Mouse (Mus musculus): ENCODE results near the gene Olfr509. TPM values are rescaled to one million over a fixed set of nuclear protein-coding genes. Genes with fewer than 3 reads are reported as not detected.
"Not testable (repeated sequence)": the region's sequence is repeated elsewhere in the genome, so short reads cannot be mapped to it uniquely, and the experiment has no call there.

The Olfr509 gene
- polyA plus RNA-seq (2012; ENCODE audit: insufficient read depth, low replicate concordance), result not detected in 2 replicates

- H3K9me3 ChIP-seq, result no peaks in the 10 kb centered on the region
- H3K4me1 ChIP-seq, result no peaks in the 10 kb centered on the region
- H3K27me3 ChIP-seq (replicated peaks), result no peaks in the 10 kb centered on the region
- no peak within 1 kb of the TSS for H3K4me3 ChIP-seq (replicated peaks)
- H3K36me3 ChIP-seq (replicated peaks; ENCODE audit: low read length), result no peaks in the 10 kb centered on the region
- TF ChIP-seq GATA1 (IDR thresholded peaks at IDR 0.05; ENCODE audit: borderline replicate concordance, low read length) (no peak), FLI1 (IDR thresholded peaks at IDR 0.05; ENCODE audit: low read length) (no peak)
Measured at GRCm38 (mm10) chr7:108651806-108652205, at the start of gene Olfr509. TSS of gene Olfr509 (minus strand) at chr7:108651906.

- TF ChIP-seq GATA1 (IDR thresholded peaks at IDR 0.05; ENCODE audit: borderline replicate concordance, low read length), result no peak
- TF ChIP-seq FLI1 (IDR thresholded peaks at IDR 0.05; ENCODE audit: low read length), result no peak
Measured at GRCm38 (mm10) chr7:108678886-108679285, 27.2 kb upstream of the Olfr509 start.

GRCm38 (mm10) chr7:108671058-108671457 lies 19.4 kb upstream of the Olfr509 start:
- 0 out of 2 replicates have a peak, but pooled peaks cover 4% of the 10 kb centered on the region for H3K9me3 ChIP-seq
- TF ChIP-seq FLI1 (IDR thresholded peaks at IDR 0.05; ENCODE audit: low read length), result no peak
- TF ChIP-seq GATA1 (IDR thresholded peaks at IDR 0.05; ENCODE audit: borderline replicate concordance, low read length), result no peak
- H3K27me3 ChIP-seq (replicated peaks), result no peaks in the 10 kb centered on the region
- H3K4me1 ChIP-seq, result no peaks in the 10 kb centered on the region
- no peaks in the 10 kb centered on the region for H3K36me3 ChIP-seq (replicated peaks; ENCODE audit: low read length)
- no peak overlapping the region for H3K4me3 ChIP-seq (replicated peaks)

More at GRCm38 (mm10) chr7:108678886-108679285, 27.2 kb upstream of the Olfr509 start:
- H3K36me3 ChIP-seq (replicated peaks; ENCODE audit: low read length), result no peaks in the 10 kb centered on the region
- no peaks in the 10 kb centered on the region for H3K4me1 ChIP-seq
- peaks cover 13% of the 10 kb centered on the region for H3K9me3 ChIP-seq
- no peak overlapping the region for H3K4me3 ChIP-seq (replicated peaks)
- H3K27me3 ChIP-seq (replicated peaks), result no peaks in the 10 kb centered on the region

GRCm38 (mm10) chr7:108666118-108666517 lies 14.4 kb upstream of the Olfr509 start, which contains the start of gene Olfr510:
TSS of gene Olfr510 (plus strand) at chr7:108666418.
- H3K4me3 ChIP-seq (replicated peaks), result no peak within 1 kb of the TSS
- H3K9me3 ChIP-seq, result no peaks in the 10 kb centered on the region
- H3K4me1 ChIP-seq, result no peaks in the 10 kb centered on the region
- H3K36me3 ChIP-seq (replicated peaks; ENCODE audit: low read length), result no peaks in the 10 kb centered on the region
- TF ChIP-seq GATA1 (IDR thresholded peaks at IDR 0.05; ENCODE audit: borderline replicate concordance, low read length) (no peak), FLI1 (IDR thresholded peaks at IDR 0.05; ENCODE audit: low read length) (no peak)
- no peaks in the 10 kb centered on the region for H3K27me3 ChIP-seq (replicated peaks)

GRCm38 (mm10) chr7:108662419-108662818 lies 10.7 kb upstream of the Olfr509 start:
- Histone ChIP-seq H3K36me3 (replicated peaks; ENCODE audit: low read length) (no peaks in the 10 kb centered on the region), H3K27me3 (replicated peaks) (no peaks in the 10 kb centered on the region), H3K4me3 (replicated peaks) (no peak overlapping the region), H3K4me1 (no peaks in the 10 kb centered on the region), H3K9me3 (0 out of 2 replicates have a peak, but pooled peaks cover 4% of the 10 kb centered on the region)
- TF ChIP-seq GATA1 (IDR thresholded peaks at IDR 0.05; ENCODE audit: borderline replicate concordance, low read length) (no peak), FLI1 (IDR thresholded peaks at IDR 0.05; ENCODE audit: low read length) (no peak)

GRCm38 (mm10) chr7:108629694-108630093 lies 22.0 kb downstream of the Olfr509 start, which contains the start of gene Olfr508:
TSS of gene Olfr508 (plus strand) at chr7:108629994.
- Histone ChIP-seq H3K4me3 (replicated peaks) (no peak within 1 kb of the TSS), H3K9me3 (peaks cover 7% of the 10 kb centered on the region; the same call in 1 of the 2 replicates), H3K27me3 (replicated peaks) (no peaks in the 10 kb centered on the region), H3K4me1 (no peaks in the 10 kb centered on the region), H3K36me3 (replicated peaks; ENCODE audit: low read length) (no peaks in the 10 kb centered on the region)
- TF ChIP-seq FLI1 (IDR thresholded peaks at IDR 0.05; ENCODE audit: low read length), result no peak
- no peak for TF ChIP-seq GATA1 (IDR thresholded peaks at IDR 0.05; ENCODE audit: borderline replicate concordance, low read length)

GRCm38 (mm10) chr7:108621514-108621913 lies 30.2 kb downstream of the Olfr509 start, which contains the start of gene Olfr507:
TSS of gene Olfr507 (plus strand) at chr7:108621814.
- Histone ChIP-seq H3K4me1 (no peaks in the 10 kb centered on the region), H3K4me3 (replicated peaks) (no peak within 1 kb of the TSS), H3K9me3 (0 out of 2 replicates have a peak, but pooled peaks cover 3% of the 10 kb centered on the region), H3K36me3 (replicated peaks; ENCODE audit: low read length) (no peaks in the 10 kb centered on the region), H3K27me3 (replicated peaks) (no peaks in the 10 kb centered on the region)
- TF ChIP-seq FLI1 (IDR thresholded peaks at IDR 0.05; ENCODE audit: low read length) (no peak), GATA1 (IDR thresholded peaks at IDR 0.05; ENCODE audit: borderline replicate concordance, low read length) (no peak)

- H3K27me3 ChIP-seq (replicated peaks); H3K4me1 ChIP-seq; H3K36me3 ChIP-seq (replicated peaks; ENCODE audit: low read length); H3K9me3 ChIP-seq; H3K4me3 ChIP-seq (replicated peaks): not testable (repeated sequence)
Measured at GRCm38 (mm10) chr7:108616781-108617180, 34.9 kb downstream of the Olfr509 start.

- TF ChIP-seq GATA1 (IDR thresholded peaks at IDR 0.05; ENCODE audit: borderline replicate concordance, low read length), result no peak
- no peak for TF ChIP-seq FLI1 (IDR thresholded peaks at IDR 0.05; ENCODE audit: low read length)
- Histone ChIP-seq H3K27me3 (replicated peaks) (no peaks in the 10 kb centered on the region), H3K9me3 (no peaks in the 10 kb centered on the region), H3K4me1 (no peaks in the 10 kb centered on the region), H3K4me3 (replicated peaks) (no peak overlapping the region), H3K36me3 (replicated peaks; ENCODE audit: low read length) (no peaks in the 10 kb centered on the region)
Measured at GRCm38 (mm10) chr7:108614110-108614509, 37.6 kb downstream of the Olfr509 start.

GRCm38 (mm10) chr7:108610487-108610886 lies 41.2 kb downstream of the Olfr509 start, which contains the start of gene Olfr506:
TSS of gene Olfr506 (plus strand) at chr7:108610787.
- Histone ChIP-seq H3K4me1 (no peaks in the 10 kb centered on the region), H3K27me3 (replicated peaks) (no peaks in the 10 kb centered on the region), H3K4me3 (replicated peaks) (no peak within 1 kb of the TSS), H3K36me3 (replicated peaks; ENCODE audit: low read length) (no peaks in the 10 kb centered on the region), H3K9me3 (peaks cover 4% of the 10 kb centered on the region; the same call in 1 of the 2 replicates)
- TF ChIP-seq FLI1 (IDR thresholded peaks at IDR 0.05; ENCODE audit: low read length) (no peak), GATA1 (IDR thresholded peaks at IDR 0.05; ENCODE audit: borderline replicate concordance, low read length) (no peak)

GRCm38 (mm10) chr7:108601916-108602315 lies 49.8 kb downstream of the Olfr509 start:
- not testable (repeated sequence) for H3K36me3 ChIP-seq (replicated peaks; ENCODE audit: low read length); H3K4me1 ChIP-seq; H3K4me3 ChIP-seq (replicated peaks); H3K27me3 ChIP-seq (replicated peaks)
- peaks cover 11% of the 10 kb centered on the region; the same call in 1 of the 2 replicates for H3K9me3 ChIP-seq

Other genes with a start within 250 kb of the Olfr509 start
- gene Olfr497, start 231.5 kb downstream of the Olfr509 start, polyA plus RNA-seq (2012; ENCODE audit: insufficient read depth, low replicate concordance), result not detected in 2 replicates
- not detected in 2 replicates for gene Olfr498, start 186.6 kb downstream of the Olfr509 start, polyA plus RNA-seq (2012; ENCODE audit: insufficient read depth, low replicate concordance)
- not detected in 2 replicates for gene Olfr502, start 126.8 kb downstream of the Olfr509 start, polyA plus RNA-seq (2012; ENCODE audit: insufficient read depth, low replicate concordance)
- gene Olfr503, start 107.4 kb downstream of the Olfr509 start, polyA plus RNA-seq (2012; ENCODE audit: insufficient read depth, low replicate concordance), result not detected in 2 replicates
- not detected in 2 replicates for gene Olfr504, start 86.1 kb downstream of the Olfr509 start, polyA plus RNA-seq (2012; ENCODE audit: insufficient read depth, low replicate concordance)
- not detected in 2 replicates for gene Olfr506, start 41.1 kb downstream of the Olfr509 start, polyA plus RNA-seq (2012; ENCODE audit: insufficient read depth, low replicate concordance)
- not detected in 2 replicates for gene Olfr507, start 30.1 kb downstream of the Olfr509 start, polyA plus RNA-seq (2012; ENCODE audit: insufficient read depth, low replicate concordance)
- 0.06 TPM in 1 of 2 replicates, not detected in the other for gene Olfr508, start 21.9 kb downstream of the Olfr509 start, polyA plus RNA-seq (2012; ENCODE audit: insufficient read depth, low replicate concordance)
- not detected in 2 replicates for gene Olfr510, start 14.5 kb upstream of the Olfr509 start, polyA plus RNA-seq (2012; ENCODE audit: insufficient read depth, low replicate concordance)
- 0.15 TPM in 1 of 2 replicates, not detected in the other for gene Olfr512, start 61.4 kb upstream of the Olfr509 start, polyA plus RNA-seq (2012; ENCODE audit: insufficient read depth, low replicate concordance)
- not detected in 2 replicates for gene Olfr513, start 99.1 kb upstream of the Olfr509 start, polyA plus RNA-seq (2012; ENCODE audit: insufficient read depth, low replicate concordance)
- not detected in 2 replicates for gene Olfr514, start 174.1 kb upstream of the Olfr509 start, polyA plus RNA-seq (2012; ENCODE audit: insufficient read depth, low replicate concordance)
- gene Olfr516, start 198.6 kb upstream of the Olfr509 start, polyA plus RNA-seq (2012; ENCODE audit: insufficient read depth, low replicate concordance), result not detected in 2 replicates
- gene Olfr517, start 220.5 kb upstream of the Olfr509 start, polyA plus RNA-seq (2012; ENCODE audit: insufficient read depth, low replicate concordance), result not detected in 2 replicates
- 0.12 TPM in 1 of 2 replicates, not detected in the other for gene Olfr518, start 233.1 kb upstream of the Olfr509 start, polyA plus RNA-seq (2012; ENCODE audit: insufficient read depth, low replicate concordance)
- gene Olfr519, start 242.5 kb upstream of the Olfr509 start, polyA plus RNA-seq (2012; ENCODE audit: insufficient read depth, low replicate concordance), result not detected in 2 replicates